Mouse (Mus musculus) G1E (cell line): ENCODE measurements around the gene Gtf2ird1. TPM values are rescaled to one million over a fixed set of nuclear protein-coding genes. Genes with fewer than 3 reads are reported as not detected.

ENCODE experiments used
- ATAC-seq: 2 replicates; pipeline ENCODE4 v1.8.0; 2016; ENCODE audit warnings: mild to moderate bottlenecking; ENCODE audit not compliant: insufficient number of reproducible peaks, poor library complexity, low FRiP score, severe bottlenecking; ENCODE audit errors: extremely low read depth
- DNase-seq: peaks from one replicate; pipeline ENCODE4 v3.0.0; 2012; ENCODE audit warnings: low spot score
- H3K27me3 ChIP-seq: 2 replicates; pipeline ENCODE4 v1.6.1; 2012; ENCODE audit warnings: mild to moderate bottlenecking, low read length, inconsistent platforms; ENCODE audit not compliant: insufficient read depth
- H3K36me3 ChIP-seq: replicated peaks from 2 replicates; pipeline ENCODE3; 2012; ENCODE audit warnings: mild to moderate bottlenecking, inconsistent platforms
- H3K4me1 ChIP-seq: 2 replicates; pipeline ENCODE4 v1.6.1; 2012; ENCODE audit warnings: low read depth, low read length, inconsistent platforms, mixed read lengths; ENCODE audit not compliant: insufficient read depth
- H3K4me3 ChIP-seq: 2 replicates; pipeline ENCODE4 v1.5.1; 2012; ENCODE audit warnings: low read depth, mild to moderate bottlenecking, inconsistent platforms, low read length, moderate library complexity, mixed read lengths
- H3K9me3 ChIP-seq: replicated peaks from 2 replicates; pipeline ENCODE4 v1.6.1; 2012; ENCODE audit warnings: inconsistent platforms
- CTCF ChIP-seq: IDR thresholded peaks from 2 replicates; pipeline ENCODE4 v1.5.1; 2012; ENCODE audit warnings: low read depth, low read length, inconsistent platforms, mixed read lengths
- GATA1 ChIP-seq: IDR thresholded peaks from 2 replicates; pipeline ENCODE4 v1.6.1; 2012; ENCODE audit warnings: borderline replicate concordance, low read length, inconsistent platforms, mixed read lengths
- GATA2 ChIP-seq: IDR thresholded peaks from 2 replicates; pipeline ENCODE4 v1.6.1; 2012; ENCODE audit warnings: low read depth, low read length, inconsistent platforms, borderline replicate concordance
- POLR2AphosphoS5 ChIP-seq: IDR thresholded peaks from 2 replicates; pipeline ENCODE4 v1.6.1; 2012; ENCODE audit warnings: low read depth, low read length, inconsistent platforms; ENCODE audit not compliant: insufficient replicate concordance
- TAL1 ChIP-seq: conservative IDR thresholded peaks from 2 replicates; pipeline ENCODE4 v1.6.1; 2012; ENCODE audit warnings: low read depth, low read length, inconsistent platforms, mixed read lengths
- polyA plus RNA-seq: library from polyadenylated mRNA; stranded (reverse); fragments of >175 nt; gene quantifications from 2 replicates; pipeline ENCODE4 v1.2.3, GENCODE M21; 2012
- total RNA-seq, 2 experiments: library from RNA; stranded (forward) in 1 of 2; stranded (reverse) in 1 of 2; fragments of 200-1000 nt in 1 of 2; fragments of >200 nt in 1 of 2; fragmentation: Nextera tagmentation in 1 of 2; gene quantifications; 2 replicates each; pipeline ENCODE4 v1.2.3; 2014 to 2017

Gene Gtf2ird1
- total and polyA plus RNA-seq, 3 experiments = 1.5 to 2.2 TPM; not detected in 1

DNA sequence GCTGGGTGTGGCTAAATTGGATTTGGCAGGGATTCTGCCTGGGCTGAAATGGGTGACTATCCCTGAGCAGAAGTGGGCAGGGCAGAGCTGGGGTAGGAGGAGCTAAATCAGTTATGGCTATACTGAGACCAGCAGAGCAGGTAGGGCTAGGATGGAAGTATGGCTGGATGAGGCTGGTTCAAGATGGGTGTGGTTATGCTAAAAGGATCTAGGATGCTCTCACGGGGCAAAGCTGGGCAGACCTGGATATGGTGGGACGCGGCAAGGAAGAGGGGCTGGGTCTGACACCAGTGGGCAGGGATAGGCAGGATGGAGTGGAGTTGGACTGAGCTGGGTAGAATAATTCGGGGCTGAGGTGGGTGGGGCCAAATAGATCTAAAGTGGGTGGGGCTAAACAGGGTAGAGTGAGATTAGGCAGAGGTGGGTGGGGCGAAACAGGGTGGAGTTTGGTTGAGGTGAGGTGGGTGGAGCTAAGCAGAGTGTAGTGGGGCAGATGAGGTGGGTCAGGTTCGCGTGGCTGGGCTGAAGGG is 46.1 kb downstream of the Gtf2ird1 start:
- ATAC-seq (no peak), DNase-seq (no peak)
- Histone ChIP-seq H3K36me3 (no peaks in the 10 kb centered on the region), H3K4me3 (no peak overlapping the region), H3K27me3 (no peaks in the 10 kb centered on the region), H3K4me1 (peaks cover 5% of the 10 kb centered on the region; the same call in 1 of the 2 replicates), H3K9me3 (no peaks in the 10 kb centered on the region)
- TF ChIP-seq POLR2AphosphoS5 = no peak
- no peak for TF ChIP-seq GATA1
- no peak for TF ChIP-seq TAL1
- no peak for TF ChIP-seq CTCF
- no peak for TF ChIP-seq GATA2

GRCm38 (mm10) chr5:134409606-134410306 is 46.8 kb downstream of the Gtf2ird1 start:
- no peak for TF ChIP-seq CTCF
- no peak for TF ChIP-seq TAL1
- TF ChIP-seq POLR2AphosphoS5 = no peak
- TF ChIP-seq GATA1 = no peak
- TF ChIP-seq GATA2 = no peak
- Histone ChIP-seq H3K4me3 (no peak overlapping the region), H3K4me1 (peaks cover 5% of the 10 kb centered on the region; the same call in 1 of the 2 replicates), H3K36me3 (no peaks in the 10 kb centered on the region), H3K27me3 (no peaks in the 10 kb centered on the region), H3K9me3 (no peaks in the 10 kb centered on the region)
- DNase-seq = no peak
- no peak for ATAC-seq

GRCm38 (mm10) chr5:134408119-134408518 is 48.4 kb downstream of the Gtf2ird1 start:
- DNase-seq (no peak), ATAC-seq (no peak)
- TF ChIP-seq GATA2 (no peak), POLR2AphosphoS5 (no peak), GATA1 (no peak), CTCF (no peak), TAL1 (no peak)
- H3K36me3 ChIP-seq = no peaks in the 10 kb centered on the region
- H3K27me3 ChIP-seq = no peaks in the 10 kb centered on the region
- H3K9me3 ChIP-seq = no peaks in the 10 kb centered on the region
- peaks cover 5% of the 10 kb centered on the region; the same call in 1 of the 2 replicates for H3K4me1 ChIP-seq
- no peak overlapping the region for H3K4me3 ChIP-seq

DNA sequence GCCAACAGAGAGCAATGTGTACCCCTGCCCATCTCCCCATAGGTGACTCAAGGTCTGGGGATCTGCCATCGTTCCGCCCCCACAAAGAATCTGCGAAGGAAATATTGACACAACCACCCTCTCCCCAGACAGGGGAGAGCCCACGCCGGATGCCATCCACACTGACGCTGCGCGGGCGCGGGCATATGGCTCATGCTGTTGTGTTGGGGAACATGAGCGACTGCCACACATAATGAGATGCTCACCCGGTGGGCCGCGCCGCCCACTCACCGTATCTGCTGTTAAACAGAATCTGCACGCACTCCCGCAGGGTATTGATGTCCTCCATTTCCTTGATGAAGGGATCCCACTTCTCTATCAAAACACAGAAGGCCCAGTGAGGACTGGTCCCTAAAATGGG is 54.7 kb downstream of the Gtf2ird1 start:
- no peaks in the 10 kb centered on the region for H3K36me3 ChIP-seq
- ATAC-seq = no peak
- H3K4me1 ChIP-seq = no peaks in the 10 kb centered on the region
- no peaks in the 10 kb centered on the region for H3K27me3 ChIP-seq
- no peak overlapping the region for H3K4me3 ChIP-seq
- H3K9me3 ChIP-seq = no peaks in the 10 kb centered on the region
- no peak for DNase-seq
- TF ChIP-seq TAL1 = no peak
- no peak for TF ChIP-seq GATA2
- TF ChIP-seq GATA1 = no peak
- no peak for TF ChIP-seq CTCF
- TF ChIP-seq POLR2AphosphoS5 = no peak

DNA sequence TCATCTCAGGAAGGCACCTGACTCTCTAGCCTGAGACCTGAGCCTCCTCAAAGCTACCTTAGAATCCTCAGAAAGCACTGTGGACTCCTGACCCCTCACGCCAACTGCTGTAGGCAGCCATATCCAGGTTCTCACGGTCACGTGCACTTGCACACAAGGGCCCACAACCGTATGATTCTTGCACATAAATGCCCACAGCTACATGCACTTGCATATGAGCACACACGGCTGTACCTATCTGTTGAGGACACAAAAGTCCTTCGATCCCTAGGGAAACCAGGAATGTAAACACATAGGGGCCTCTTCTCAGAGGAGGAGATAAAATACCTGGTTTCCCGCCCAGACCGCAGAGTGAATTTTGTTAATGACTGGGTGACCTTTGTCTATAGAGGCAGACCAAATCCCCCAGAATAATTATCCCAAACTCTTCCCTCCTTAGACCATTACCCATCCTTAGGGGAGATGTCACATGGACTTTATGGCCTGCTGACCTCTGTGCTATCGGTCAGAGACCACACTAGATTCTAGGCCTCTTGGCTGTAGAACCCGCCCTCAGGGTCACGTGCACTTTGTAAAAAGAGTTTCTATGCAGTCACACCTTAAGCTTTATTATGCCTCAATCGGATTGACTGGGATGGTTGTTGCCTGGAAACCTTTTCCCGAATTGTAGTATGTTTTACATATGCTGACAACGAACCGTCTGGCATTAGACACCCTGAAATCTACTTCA is 58.9 kb downstream of the Gtf2ird1 start:
- Histone ChIP-seq H3K36me3 (no peaks in the 10 kb centered on the region), H3K9me3 (no peaks in the 10 kb centered on the region), H3K27me3 (no peaks in the 10 kb centered on the region), H3K4me1 (peaks cover 23% of the 10 kb centered on the region), H3K4me3 (no peak overlapping the region)
- ATAC-seq = no peak
- DNase-seq = no peak
- TF ChIP-seq TAL1 (no peak), CTCF (no peak), POLR2AphosphoS5 (no peak)

GRCm38 (mm10) chr5:134396519-134396918 is 60.0 kb downstream of the Gtf2ird1 start:
- no peak for ATAC-seq
- no peak for TF ChIP-seq TAL1
- TF ChIP-seq GATA1 = no peak
- no peak for TF ChIP-seq POLR2AphosphoS5
- Histone ChIP-seq H3K27me3 (no peaks in the 10 kb centered on the region), H3K4me3 (no peak overlapping the region), H3K9me3 (no peaks in the 10 kb centered on the region), H3K4me1 (peaks cover 23% of the 10 kb centered on the region), H3K36me3 (no peaks in the 10 kb centered on the region)
- no peak for DNase-seq
